Mouse (Mus musculus) lung, adult 18-20 months (tissue): ENCODE data around the gene Mpv17l2.
A peak's percentile ranks its signal among the peaks of the same experiment; 100 is the strongest.

Experiments
- DNase-seq, 2 experiments: peaks; one replicate each; pipeline ENCODE4 v3.0.0; 2022; ENCODE audit warnings: mixed read lengths in 2 of 2

Mpv17l2 gene

DNA sequence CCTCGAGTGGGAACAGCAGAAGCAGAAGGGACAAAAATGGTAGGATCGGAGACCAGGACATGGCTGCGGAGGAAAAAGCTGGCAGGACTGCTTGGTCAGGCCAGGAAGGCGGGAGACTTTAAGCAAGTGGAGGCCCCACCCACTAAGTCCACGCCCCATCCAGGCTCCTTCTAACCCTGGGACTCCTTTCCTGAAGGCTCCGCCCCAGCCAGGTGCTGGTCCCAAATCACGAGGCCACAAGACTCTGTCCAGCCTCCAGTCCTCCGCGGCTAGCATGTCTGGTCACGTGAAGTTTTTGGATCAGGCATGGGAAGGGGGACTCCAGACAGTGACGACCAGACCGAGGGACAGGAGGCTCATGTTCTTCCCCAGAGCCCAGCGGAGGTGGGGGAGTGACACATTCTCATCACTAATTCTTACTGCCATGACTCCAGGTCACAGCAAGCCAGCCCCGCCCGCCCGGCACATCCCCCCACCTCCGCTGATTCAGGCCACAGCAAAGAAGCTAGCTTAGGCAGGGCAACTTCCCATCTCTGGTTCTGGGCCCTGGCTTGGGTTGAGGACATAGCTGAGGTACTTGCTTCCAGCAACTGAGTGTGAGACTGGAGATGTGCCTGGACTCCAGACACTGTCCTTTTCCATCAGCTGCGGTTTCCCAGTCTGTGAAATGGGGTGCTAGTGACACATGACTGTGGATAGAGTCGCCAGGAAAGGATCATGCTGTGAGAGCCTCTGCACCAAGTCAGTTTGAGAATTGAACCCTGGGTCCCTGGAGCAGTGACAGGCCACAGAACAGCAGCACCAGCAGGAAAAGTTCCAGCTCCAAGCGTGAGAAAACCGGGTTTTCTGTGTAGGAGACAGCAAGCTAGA, 6.1 kb upstream of the Mpv17l2 start:
- peak; percentile 93 to 95 for DNase-seq

DNA sequence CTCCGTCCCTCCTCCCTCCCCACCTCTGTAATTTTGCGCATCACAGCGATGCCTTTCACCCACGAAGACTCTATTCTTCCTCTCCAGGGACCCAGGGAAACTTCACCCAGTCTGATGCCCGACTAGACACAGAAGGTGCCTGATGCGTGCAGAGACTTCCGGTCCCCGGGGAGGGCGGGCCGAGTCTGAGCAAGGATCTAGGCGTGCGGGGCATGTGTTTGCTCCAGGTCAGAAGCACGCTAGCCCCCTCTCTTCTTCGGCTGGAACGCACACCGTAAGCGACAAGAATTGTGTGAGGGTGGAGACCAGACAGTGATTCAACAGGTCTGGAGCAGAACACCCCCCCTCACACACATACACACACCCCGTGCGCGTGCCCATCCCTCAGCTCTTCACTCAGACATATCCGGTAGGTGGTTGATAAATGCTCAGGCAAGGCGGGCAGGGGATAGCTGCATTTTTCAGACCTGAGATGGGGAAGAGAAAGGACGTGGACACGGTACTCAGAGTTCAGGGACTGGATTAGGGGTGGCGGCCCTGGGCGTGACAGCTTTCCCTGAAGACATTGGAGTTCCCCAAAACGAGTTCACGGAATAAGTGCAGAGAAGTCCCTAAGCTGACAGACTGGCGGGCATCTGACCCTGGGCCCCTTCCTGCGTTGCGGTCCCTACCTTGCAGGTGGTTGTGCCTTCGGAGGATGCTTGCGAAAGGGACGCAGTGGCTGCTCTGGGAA, 5.3 kb upstream of the Mpv17l2 start:
- peak in 1 of 2 experiments; percentile 71 for DNase-seq

DNA sequence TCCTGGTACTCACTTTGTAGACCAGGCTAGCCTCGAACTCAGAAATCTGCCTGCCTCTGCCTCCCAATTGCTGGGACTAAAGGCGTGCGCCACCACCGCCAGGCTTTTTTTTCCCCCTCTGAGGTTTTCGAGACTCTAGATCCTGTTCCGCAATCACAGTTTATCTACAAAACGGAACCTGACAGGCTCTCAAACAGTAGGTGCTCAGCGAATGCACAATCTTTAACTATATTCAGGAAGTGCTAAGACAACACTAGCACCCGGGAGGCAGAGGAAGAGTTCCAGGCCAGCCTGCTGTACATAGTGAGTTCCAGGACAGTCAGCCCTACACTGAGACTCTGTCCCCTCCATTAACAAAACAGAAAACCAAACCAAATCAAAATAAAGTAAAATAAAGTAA, 4.6 kb upstream of the Mpv17l2 start:
- no peak for DNase-seq

DNA sequence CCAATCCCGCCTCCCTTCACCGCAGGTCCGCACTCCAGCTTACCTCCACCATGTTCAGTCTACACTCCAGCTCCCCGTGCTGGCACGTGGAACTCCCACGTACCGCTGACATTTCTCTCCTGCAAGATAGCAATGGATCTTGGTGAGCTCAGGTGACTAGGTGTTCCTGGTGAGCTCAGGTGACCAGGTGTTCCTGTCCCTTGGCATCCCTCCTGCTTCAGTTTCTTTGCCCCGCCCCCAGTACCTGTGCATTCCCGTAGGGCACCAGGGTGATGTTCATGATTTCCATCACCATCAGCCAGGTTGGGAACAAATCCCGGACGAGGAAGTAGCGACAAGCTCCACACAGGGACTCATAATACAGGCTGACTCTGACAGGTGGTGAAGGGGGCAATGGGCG, 3.9 kb upstream of the Mpv17l2 start:
- no peak for DNase-seq

DNA sequence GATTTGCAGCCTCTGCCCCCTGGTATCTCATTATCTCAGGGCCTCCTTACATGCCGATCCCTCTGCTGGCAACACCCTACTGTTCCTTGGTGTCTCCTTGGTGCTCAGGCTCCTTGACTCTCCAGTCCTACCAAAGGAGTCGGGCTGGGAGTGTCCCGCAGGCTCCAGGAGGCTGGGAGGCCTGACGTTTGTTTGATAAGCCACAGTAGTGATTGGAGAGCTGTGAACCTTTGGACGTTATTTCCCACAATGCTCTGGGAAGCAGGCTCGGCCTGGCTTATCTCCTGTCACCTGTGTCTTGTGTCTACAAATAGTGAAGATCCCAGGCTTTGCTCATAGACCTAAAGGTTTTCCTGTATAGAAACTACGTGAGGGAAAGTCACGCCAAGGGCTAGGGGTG, 3.3 kb upstream of the Mpv17l2 start:
- DNase-seq: no peak

DNA sequence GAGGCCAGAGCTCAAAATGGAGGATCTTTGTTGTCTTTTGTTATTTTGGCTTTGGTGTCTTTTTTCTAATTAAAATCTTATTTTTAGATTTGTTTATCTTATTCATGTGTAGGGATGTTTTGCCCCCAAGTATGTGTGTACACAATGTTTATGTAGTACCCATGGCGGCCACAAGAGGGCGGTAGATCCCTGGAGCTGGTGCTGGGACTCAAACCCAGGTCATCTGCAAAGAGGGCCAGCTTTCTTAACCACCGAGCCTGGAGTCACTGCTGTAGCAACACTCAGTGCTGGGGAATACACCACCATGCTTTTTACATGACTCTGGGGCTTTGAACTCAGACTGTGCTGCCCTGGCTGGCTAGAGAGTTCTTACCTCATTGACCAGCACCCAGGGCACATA, 2.6 kb upstream of the Mpv17l2 start:
- DNase-seq: no peak

DNA sequence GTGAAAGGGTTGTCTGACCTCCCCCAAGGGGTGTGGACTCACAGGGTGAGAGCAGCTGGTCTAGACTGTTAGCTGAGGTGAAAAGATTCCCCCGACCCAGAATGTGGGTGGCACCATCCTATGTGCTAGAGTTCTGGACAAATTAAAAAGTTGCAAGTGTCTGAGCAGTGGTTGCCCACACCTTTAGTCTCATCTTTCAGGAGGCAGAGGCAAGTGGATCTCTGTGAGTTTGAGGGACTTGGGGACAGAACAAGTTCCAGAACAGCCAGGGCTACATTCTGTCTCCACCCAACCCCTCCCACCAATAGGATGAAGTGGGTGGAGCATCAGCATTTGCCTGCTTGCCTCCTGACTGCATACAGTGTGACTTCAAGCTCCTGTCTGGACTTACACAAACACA, 1.4 kb upstream of the Mpv17l2 start:
- no peak for DNase-seq

DNA sequence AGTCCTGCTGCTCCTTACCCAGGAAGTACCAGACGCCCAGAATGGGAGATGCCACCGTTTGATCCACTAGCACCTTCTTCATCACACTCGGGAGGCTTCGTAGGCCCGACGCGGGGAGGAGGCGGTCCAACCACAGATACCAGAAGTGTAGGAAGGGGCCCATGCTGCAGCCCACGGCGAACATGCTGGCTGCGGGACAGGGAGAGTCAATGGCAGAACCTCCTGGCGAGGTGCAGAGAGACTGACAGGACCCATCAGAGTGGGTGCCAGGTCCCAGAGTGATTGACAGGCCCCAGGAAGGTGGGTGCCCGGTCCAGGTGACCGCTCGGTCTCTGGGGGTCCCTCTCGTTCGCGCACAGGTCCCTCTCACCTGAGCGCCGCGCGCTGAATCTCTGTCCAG, 396 bp downstream of the Mpv17l2 start:
- no peak for DNase-seq

DNA sequence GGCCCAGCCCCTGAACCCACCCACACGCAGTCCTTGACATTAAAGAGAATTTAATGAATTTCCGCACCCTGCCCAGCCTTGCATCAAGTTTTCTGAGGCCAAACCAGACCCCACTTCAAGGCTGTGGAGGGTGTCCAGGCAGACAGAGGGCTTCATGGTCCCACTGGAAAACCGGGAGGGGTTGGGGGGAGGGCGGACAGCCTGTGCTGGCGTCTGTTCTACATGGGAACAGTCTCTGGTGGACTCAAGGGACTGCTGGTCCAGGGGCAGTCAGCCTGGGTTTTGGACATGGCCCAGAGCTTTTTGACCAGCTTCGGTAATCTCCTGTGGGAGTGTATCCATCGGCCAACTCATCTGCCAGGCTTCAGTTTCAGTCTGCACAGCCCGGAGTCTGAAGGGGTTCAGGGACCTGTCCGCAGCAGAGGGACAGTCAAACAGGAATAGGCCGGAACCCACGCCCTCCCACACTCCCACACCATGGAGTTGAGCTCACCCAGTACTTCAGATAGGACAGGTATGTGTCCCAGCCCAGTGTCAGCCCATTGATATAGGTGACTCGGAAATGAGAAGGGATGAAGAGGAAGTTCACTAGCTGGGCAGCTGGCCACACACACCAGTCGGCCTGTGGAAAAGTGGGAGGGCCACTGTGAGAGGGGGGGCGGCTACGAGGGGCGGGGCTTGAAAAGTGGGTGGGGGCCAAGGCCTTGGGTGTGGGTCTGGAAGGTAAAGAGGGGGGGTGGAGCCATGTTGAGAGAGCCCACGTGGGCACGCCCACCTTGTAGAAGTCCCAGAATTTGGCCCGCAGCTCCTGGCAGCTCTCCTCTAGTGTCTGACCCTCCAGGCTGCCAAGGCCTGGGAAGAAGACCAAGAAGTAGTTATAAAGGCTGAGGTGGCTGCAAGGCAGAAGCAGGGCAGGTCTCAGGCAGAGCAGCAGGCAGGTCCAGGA, 1.9 kb downstream of the Mpv17l2 start:
- DNase-seq: peak; percentile 77 to 82

DNA sequence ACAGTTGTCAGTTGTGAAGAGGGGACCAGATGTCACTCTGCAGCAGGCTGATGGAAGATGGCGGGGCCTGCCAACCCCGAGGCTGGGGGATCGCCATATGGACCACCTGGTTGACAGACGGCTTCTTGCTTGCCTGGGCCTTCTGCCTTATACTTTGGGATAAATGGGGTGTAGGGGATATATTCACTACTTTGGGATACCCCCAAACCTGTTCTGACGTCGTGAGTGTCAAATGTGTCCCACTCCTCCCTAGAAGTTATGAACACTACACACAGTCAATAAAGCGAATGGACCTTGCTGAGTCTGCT, 2.5 kb downstream of the Mpv17l2 start:
- no peak for DNase-seq

DNA sequence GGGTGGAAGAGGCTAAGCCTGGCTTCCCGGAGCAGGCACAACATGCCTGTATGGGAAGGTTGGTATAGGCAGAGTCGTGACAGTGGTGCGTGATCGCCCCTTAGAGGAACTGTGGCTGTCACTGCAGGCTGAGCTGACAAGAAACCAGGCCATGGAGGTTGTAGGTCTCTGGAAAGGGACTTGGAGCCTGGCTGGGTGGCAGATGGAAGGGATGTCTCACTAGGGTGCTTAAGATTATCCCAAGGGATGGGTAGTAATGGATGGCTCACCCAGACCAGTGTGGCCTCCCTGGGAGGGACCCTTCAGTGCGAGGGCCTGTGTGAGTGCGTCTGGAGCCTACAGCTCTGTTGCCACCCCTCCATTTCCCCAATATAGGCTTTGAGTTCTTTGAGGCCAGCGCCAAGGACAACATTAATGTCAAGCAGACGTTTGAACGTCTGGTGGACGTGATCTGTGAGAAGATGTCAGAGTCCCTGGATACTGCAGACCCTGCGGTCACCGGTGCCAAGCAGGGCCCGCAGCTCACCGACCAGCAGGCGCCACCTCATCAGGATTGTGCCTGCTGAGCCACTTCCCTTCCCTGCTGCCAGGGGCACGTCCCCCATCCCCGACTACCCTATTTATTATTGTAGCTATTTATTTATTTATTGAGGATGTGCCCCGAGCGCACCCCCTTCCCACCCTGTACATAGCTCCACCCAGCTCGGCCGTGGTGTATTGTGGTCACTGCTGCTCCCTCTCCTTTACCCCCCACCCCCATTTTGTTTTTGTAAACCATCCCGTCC, 3.0 kb downstream of the Mpv17l2 start:
- DNase-seq: no peak

DNA sequence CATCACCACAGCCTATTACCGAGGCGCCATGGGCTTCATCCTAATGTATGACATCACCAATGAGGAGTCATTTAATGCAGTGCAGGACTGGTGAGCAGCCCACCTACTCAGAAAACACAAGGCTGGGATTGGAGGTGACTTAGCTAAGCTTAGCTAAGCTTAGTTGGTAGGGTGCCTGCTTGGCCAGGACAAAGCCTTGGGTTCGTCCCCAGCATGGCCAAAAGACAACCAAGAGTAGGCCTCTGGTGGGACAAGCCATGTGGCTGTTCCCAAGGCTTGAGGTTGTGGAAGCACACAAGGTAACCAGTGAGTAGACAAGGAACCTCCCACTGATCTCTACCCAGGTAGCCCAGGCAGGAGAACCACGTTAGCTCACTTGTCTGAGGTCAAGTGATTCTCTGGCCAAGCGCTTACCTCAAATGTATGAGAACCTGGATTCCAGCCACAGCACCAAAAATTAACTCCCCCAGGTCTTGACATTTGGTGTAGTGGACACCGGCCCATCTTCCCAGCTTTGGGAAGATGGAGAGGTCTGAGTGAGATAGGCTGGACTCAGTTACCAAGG, 4.2 kb downstream of the Mpv17l2 start:
- no peak for DNase-seq

DNA sequence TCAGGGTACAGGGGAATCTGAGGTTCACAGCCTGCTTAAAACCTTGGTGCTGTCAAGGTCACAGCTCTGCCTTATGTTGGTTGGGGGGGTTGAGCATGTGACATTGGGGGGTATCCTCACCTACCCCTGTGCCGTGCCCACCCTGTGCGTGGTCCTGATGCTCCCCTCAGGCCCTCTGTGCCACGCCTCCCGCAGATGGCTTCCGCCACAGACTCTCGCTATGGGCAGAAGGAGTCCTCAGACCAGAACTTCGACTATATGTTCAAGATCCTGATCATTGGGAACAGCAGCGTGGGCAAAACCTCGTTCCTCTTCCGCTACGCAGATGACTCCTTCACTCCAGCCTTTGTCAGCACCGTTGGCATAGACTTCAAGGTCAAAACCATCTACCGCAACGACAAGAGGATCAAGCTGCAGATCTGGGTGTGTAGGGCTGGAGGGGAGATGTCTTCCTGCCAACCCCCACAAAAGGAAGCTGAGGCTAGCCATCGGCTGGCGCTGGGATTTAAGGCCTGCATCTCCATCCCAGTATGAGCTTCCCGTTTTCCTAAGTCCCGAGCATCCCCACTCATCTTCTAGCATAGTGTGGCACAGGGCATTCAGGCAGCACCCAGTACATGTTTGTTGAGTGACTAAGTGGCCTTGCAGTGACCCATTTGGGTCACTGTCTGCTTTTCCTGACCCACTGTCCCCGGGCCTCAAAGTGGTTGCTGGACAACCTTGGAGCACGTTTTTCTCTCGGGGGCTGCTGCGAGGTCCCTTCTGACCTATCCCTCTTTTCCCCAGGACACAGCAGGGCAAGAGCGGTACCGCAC, 4.9 kb downstream of the Mpv17l2 start:
- peak in 1 of 2 experiments; percentile 6 for DNase-seq

DNA sequence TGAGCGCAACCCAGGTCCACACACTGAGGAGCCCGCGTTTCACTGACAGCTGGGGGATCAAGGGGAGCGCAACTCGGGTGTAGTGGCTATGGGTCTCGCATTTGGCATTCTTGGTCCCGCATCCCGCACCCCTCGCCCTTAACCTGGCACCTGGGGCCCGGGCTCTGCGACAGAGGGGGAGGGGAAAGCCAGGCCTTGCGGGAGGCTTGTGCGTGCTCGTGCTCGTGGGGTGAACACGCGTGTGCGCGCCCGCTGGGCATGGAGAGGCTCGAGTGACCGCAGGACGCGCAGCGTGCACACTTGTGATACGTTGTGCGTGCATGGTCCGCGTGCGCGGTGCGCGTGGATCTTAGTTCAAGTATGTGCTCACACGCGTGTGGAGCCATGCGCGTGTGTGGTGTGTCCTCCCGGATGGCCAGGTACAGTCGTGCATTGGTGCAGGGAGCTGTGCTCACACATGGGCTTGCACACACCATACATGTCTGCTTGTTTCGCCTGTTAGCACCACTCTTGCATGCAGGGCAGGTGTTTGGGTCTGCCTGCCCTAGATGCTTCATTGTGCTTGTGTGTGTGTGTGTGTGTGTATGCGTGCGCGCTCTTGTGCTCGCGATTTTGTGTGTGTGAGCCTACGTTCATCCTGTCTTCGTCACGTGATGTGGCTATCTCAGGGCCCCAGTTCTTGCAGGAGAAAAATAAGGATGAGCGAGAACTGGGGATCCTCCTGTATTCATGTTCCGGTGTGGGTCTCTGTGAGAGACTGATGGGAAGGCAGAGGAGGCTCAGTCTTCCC, 5.7 kb downstream of the Mpv17l2 start:
- peak in 1 of 2 experiments; percentile 62 for DNase-seq

DNA sequence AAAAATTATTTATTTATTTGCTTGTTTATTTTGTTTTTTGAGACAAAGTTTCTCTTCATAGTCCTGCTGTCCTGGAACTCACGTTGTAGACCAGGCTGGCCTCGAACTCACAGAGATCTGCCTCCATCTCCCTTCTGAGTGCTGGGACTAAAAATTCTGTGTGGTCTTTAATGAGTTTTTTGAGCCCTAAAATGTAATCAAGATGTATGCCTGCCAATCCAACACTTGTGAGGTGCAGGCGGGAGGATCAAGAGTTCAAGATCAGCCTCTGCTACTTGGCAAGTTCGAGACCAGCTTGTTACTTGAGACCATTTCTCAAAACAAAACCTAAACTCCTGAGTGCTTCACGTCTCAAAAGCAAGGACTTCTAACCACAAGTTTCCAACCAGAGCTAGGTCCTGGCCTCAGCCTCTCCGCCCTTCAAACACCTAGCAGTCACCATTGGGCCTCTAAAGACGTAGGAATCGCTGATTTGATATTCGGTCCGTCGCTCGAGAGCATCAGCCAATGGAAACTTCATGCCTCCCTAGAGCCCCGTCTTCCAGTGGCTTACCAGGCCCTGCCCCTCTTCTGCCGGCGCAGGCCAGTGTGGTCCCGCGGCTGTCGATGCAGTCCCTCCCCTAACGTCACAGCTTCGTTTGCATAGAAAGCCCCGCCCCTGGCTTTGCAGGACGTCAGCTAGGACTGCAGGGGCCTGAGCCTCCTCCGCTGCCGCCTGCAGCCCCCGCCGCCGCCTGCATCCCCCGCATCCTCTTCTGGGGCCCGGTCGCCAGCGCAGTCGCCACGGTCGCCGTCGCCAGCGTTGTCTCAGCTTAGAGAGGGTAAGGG, 6.5 kb downstream of the Mpv17l2 start, which contains the start of gene Rab3a:
Rab3a (plus strand) TSS at position 637 of the 828 bp plus-strand sequence.
- DNase-seq: peak; percentile 99

DNA sequence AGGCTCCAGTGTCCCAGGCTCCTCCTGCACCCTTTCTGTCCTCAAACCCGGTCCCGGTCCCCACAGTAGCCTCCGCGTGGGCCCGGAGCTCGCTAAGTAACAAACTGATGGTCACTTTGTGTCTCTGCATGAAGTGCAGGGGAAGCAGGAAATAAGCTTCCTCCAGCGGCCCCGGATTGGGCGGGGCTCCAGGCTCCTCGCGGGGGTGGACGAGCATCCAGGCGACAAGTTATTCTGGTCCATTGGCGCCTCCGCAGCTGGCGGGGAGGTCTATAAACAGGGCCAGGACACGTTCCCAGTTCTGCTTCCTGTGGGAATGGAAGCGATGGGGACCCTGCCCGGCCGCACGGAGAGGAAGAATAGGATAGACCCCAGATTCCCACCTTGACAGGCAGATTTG, 7.6 kb downstream of the Mpv17l2 start:
- peak; percentile 91 to 95 for DNase-seq

DNA sequence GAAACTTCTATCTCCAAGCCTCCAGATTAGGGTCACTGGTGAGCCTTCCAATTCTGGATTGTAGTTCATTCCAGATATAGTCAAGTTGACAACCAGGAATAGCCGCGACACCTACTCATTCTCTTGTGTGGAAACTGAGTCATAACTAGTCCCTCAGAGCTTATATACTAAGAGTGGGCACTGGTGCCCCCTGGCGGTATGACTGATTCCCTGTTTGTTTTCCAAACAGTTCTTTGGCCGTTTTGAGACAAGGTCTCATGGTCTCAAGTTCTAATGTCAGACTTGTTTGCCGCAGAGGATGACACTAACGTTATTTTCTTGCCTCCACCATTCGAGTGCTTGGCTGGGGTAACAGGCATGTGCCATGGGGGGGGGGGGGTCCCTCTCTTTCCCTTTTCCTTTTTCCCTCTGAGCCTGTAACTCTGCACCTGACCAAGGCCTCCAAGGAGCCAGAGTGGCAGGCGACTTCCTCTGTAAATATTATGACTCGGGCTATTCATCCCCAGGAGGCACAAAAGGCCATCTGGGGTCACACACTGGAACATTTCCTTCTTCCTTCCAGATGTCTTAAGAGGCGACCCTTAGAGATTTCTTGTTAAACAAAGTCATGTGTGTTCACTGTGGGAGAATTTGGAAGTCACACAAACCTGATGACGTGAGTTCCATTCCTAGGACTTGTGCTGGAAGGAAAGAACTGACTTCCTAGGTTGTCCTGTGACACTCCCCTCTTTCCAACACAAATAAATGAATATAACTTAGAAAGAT, 8.6 kb downstream of the Mpv17l2 start:
- DNase-seq: peak; percentile 90 to 94

DNA sequence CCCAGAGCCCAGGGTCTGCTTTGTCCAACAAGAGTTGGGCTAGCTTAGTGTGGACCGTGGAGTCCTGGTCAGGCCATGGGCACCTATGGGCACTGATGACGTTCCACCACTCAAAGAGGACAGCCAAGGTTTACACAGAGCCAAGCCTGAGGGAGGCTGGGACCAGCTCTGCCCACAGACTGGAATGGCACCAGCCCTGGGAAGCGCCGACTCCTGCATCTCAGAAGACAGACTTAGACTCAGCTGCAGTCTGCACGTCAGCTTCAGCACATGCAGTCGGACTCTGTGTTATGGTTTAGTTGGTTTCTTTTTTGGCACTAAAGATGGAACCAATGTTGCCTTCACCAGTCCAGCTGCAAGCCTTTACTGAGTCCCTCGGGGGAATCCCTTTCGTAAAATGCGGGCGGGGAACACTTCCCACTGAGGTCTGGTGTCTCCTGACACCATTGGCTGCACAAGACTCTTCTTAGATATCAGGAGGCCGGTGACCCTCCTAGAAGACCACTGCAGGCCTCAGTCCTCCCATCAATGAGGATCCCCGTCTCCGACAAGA, 10.5 kb downstream of the Mpv17l2 start:
- DNase-seq: no peak
